Mouse (Mus musculus) MEL (cell line): ENCODE measurements around the gene Ing1. TPM values are rescaled to one million over a fixed set of nuclear protein-coding genes. Genes with fewer than 3 reads are reported as not detected.

Experiments used
- DNase-seq: peaks from one replicate; pipeline ENCODE4 v3.0.0; 2011; ENCODE audit warnings: low read depth, low spot score
- H3K27ac ChIP-seq: 2 replicates; pipeline ENCODE4 v1.5.1; 2012; ENCODE audit warnings: low read depth, mild to moderate bottlenecking, control low read depth, low read length, moderate library complexity; ENCODE audit not compliant: control insufficient read depth
- H3K27me3 ChIP-seq, 2 experiments: fragments of 150-350 bp in 1 of 2; sonication (generic) in 1 of 2; 2 replicates each; pipeline ENCODE4 v1.6.1; 2012; ENCODE audit warnings: low read length in 2 of 2, mild to moderate bottlenecking in 2 of 2, improper control_type of control experiment in 1 of 2, moderate library complexity in 1 of 2; ENCODE audit not compliant: insufficient read depth in 2 of 2, control insufficient read depth in 1 of 2
- H3K36me3 ChIP-seq, 2 experiments: 2 replicates each; pipeline ENCODE4 v1.6.1; 2012 to 2014; ENCODE audit warnings: low read length in 2 of 2, improper control_type of control experiment in 1 of 2, inconsistent platforms in 1 of 2, mild to moderate bottlenecking in 1 of 2; ENCODE audit not compliant: insufficient read depth in 2 of 2, control insufficient read depth in 1 of 2
- H3K4me1 ChIP-seq, 2 experiments: fragments of 150-350 bp in 1 of 2; sonication (generic) in 1 of 2; 2 replicates each; pipeline ENCODE4 v1.6.1; 2012; ENCODE audit warnings: low read length in 2 of 2, improper control_type of control experiment in 1 of 2, mild to moderate bottlenecking in 1 of 2; ENCODE audit not compliant: insufficient read depth in 2 of 2, control insufficient read depth in 1 of 2
- H3K4me3 ChIP-seq, 2 experiments: fragments of 150-350 bp in 1 of 2; sonication (generic) in 1 of 2; 2 replicates each; pipeline ENCODE4 v1.5.1; 2012; ENCODE audit warnings: low read depth in 2 of 2, low read length in 2 of 2, mild to moderate bottlenecking in 2 of 2, moderate library complexity in 2 of 2, control low read depth in 1 of 2, improper control_type of control experiment in 1 of 2; ENCODE audit not compliant: control insufficient read depth in 1 of 2, insufficient read depth in 1 of 2
- H3K79me2 ChIP-seq: 2 replicates; pipeline ENCODE4 v1.6.1; 2012; ENCODE audit warnings: mild to moderate bottlenecking, low read length, moderate library complexity; ENCODE audit not compliant: control insufficient read depth, poor library complexity, insufficient read depth
- H3K9ac ChIP-seq: 2 replicates; pipeline ENCODE4 v1.6.1; 2012; ENCODE audit warnings: low read depth, mild to moderate bottlenecking, control low read depth, low read length, moderate library complexity; ENCODE audit not compliant: control insufficient read depth, poor library complexity, severe bottlenecking
- H3K9me3 ChIP-seq: fragments of 150-350 bp; sonication (generic); replicated peaks from 2 replicates; pipeline ENCODE4 v1.6.1; 2012; ENCODE audit warnings: mild to moderate bottlenecking, low read length, improper control_type of control experiment, moderate library complexity; ENCODE audit not compliant: insufficient read depth
- CHD1 ChIP-seq: IDR thresholded peaks from 2 replicates; pipeline ENCODE4 v1.6.1; 2012; ENCODE audit warnings: low read depth, mild to moderate bottlenecking, inconsistent platforms, low read length, improper control_type of control experiment
- CTCF ChIP-seq, 3 experiments: IDR thresholded peaks in 2 of 3; conservative IDR thresholded peaks in 1 of 3; 2 replicates each; pipeline ENCODE4 v1.5.1; 2011 to 2012; ENCODE audit warnings: low read length in 3 of 3, low read depth in 2 of 3, mild to moderate bottlenecking in 2 of 3, improper control_type of control experiment in 1 of 3, inconsistent platforms in 1 of 3, mixed read lengths in 1 of 3, moderate library complexity in 1 of 3; ENCODE audit not compliant: control insufficient read depth in 1 of 3, insufficient read depth in 1 of 3, poor library complexity in 1 of 3, severe bottlenecking in 1 of 3
- EP300 ChIP-seq, 2 experiments: IDR thresholded peaks; 2 replicates each; pipeline ENCODE4 v1.6.1; 2011; ENCODE audit warnings: improper control_type of control experiment in 2 of 2, low read length in 2 of 2, low read depth in 1 of 2, mild to moderate bottlenecking in 1 of 2
- ETS1 ChIP-seq: IDR thresholded peaks from 2 replicates; pipeline ENCODE4 v1.6.1; 2012; ENCODE audit warnings: low read depth, mild to moderate bottlenecking, inconsistent platforms, low read length, improper control_type of control experiment, moderate library complexity
- GABPA ChIP-seq: IDR thresholded peaks from 2 replicates; pipeline ENCODE4 v1.6.1; 2012; ENCODE audit warnings: low read depth, mild to moderate bottlenecking, inconsistent platforms, low read length, improper control_type of control experiment, moderate library complexity
- GATA1 ChIP-seq: IDR thresholded peaks from 2 replicates; pipeline ENCODE4 v1.6.1; 2011; ENCODE audit warnings: low read depth, low read length, improper control_type of control experiment
- HCFC1 ChIP-seq: IDR thresholded peaks from 2 replicates; pipeline ENCODE4 v1.6.1; 2012; ENCODE audit warnings: low read depth, mild to moderate bottlenecking, inconsistent platforms, low read length, improper control_type of control experiment, moderate library complexity
- KAT2A ChIP-seq: conservative IDR thresholded peaks from 2 replicates; pipeline ENCODE4 v1.6.1; 2012; ENCODE audit warnings: low read depth, low read length, improper control_type of control experiment, inconsistent platforms
- MYB ChIP-seq: IDR thresholded peaks from 2 replicates; pipeline ENCODE4 v1.6.1; 2011; ENCODE audit warnings: mild to moderate bottlenecking, low read depth, low read length, improper control_type of control experiment
- MYC ChIP-seq: IDR thresholded peaks from 2 replicates; pipeline ENCODE4 v1.6.1; 2011; ENCODE audit warnings: low read depth, mild to moderate bottlenecking, low read length, improper control_type of control experiment, moderate library complexity
- NELFE ChIP-seq: IDR thresholded peaks from 2 replicates; pipeline ENCODE4 v1.6.1; 2011; ENCODE audit warnings: low read depth, low read length, improper control_type of control experiment
- NRF1 ChIP-seq: IDR thresholded peaks from 2 replicates; pipeline ENCODE4 v1.6.1; 2014; ENCODE audit warnings: low read depth, mild to moderate bottlenecking, inconsistent platforms, low read length, improper control_type of control experiment, moderate library complexity; ENCODE audit not compliant: poor library complexity, insufficient read depth, severe bottlenecking
- POLR2A ChIP-seq, 2 experiments: IDR thresholded peaks; 2 replicates each; pipeline ENCODE4 v1.6.1; 2011 to 2012; ENCODE audit warnings: low read length in 2 of 2, mild to moderate bottlenecking in 2 of 2, control low read depth in 1 of 2, improper control_type of control experiment in 1 of 2, low read depth in 1 of 2, moderate library complexity in 1 of 2; ENCODE audit not compliant: control insufficient read depth in 1 of 2, insufficient read depth in 1 of 2, poor library complexity in 1 of 2
- POLR2AphosphoS2 ChIP-seq: IDR thresholded peaks from 2 replicates; pipeline ENCODE4 v1.6.1; 2011; ENCODE audit warnings: low read length, improper control_type of control experiment
- POLR2AphosphoS5 ChIP-seq: IDR thresholded peaks from 2 replicates; pipeline ENCODE4 v1.6.1; 2012; ENCODE audit warnings: low read depth, borderline replicate concordance, mild to moderate bottlenecking, inconsistent platforms, low read length, moderate library complexity, mixed read lengths
- SIN3A ChIP-seq: IDR thresholded peaks from 2 replicates; pipeline ENCODE4 v1.6.1; 2012; ENCODE audit warnings: low read length, improper control_type of control experiment, inconsistent platforms
- TBP ChIP-seq: IDR thresholded peaks from 2 replicates; pipeline ENCODE4 v1.8.0; 2011; ENCODE audit warnings: low read depth, low read length, improper control_type of control experiment
- UBTF ChIP-seq: IDR thresholded peaks from 2 replicates; pipeline ENCODE4 v1.6.1; 2012; ENCODE audit warnings: low read depth, mild to moderate bottlenecking, inconsistent platforms, low read length, improper control_type of control experiment, moderate library complexity, borderline replicate concordance; ENCODE audit not compliant: insufficient read depth
- USF2 ChIP-seq, 2 experiments: IDR thresholded peaks; 2 replicates each; pipeline ENCODE4 v1.6.1; 2011 to 2012; ENCODE audit warnings: improper control_type of control experiment in 2 of 2, low read length in 2 of 2, borderline replicate concordance in 1 of 2, inconsistent platforms in 1 of 2, low read depth in 1 of 2, mild to moderate bottlenecking in 1 of 2; ENCODE audit not compliant: insufficient read depth in 1 of 2
- ZC3H11A ChIP-seq: IDR thresholded peaks from 2 replicates; pipeline ENCODE4 v1.6.1; 2012; ENCODE audit warnings: low read depth, mild to moderate bottlenecking, inconsistent platforms, low read length, improper control_type of control experiment
- ZKSCAN1 ChIP-seq: IDR thresholded peaks from 2 replicates; pipeline ENCODE4 v1.6.1; 2012; ENCODE audit warnings: low read depth, mild to moderate bottlenecking, inconsistent platforms, low read length, improper control_type of control experiment, moderate library complexity
- ZMIZ1 ChIP-seq: IDR thresholded peaks from 2 replicates; pipeline ENCODE4 v1.6.1; 2012; ENCODE audit warnings: low read depth, mild to moderate bottlenecking, inconsistent platforms, low read length, improper control_type of control experiment, moderate library complexity
- polyA plus RNA-seq, 2 experiments: library from polyadenylated mRNA; stranded (reverse) in 1 of 2; unstranded in 1 of 2; fragments of >175 nt in 1 of 2; fragments of >200 nt in 1 of 2; gene quantifications; 2 replicates each; pipeline versions ENCODE4 v1.2.1 to v1.2.4; 2012; ENCODE audit warnings: low replicate concordance in 2 of 2, low read depth in 1 of 2; ENCODE audit not compliant: insufficient read length in 2 of 2, insufficient read depth in 1 of 2, missing spikeins in 1 of 2
- total RNA-seq: library from RNA; depleted of rRNA; stranded (reverse); fragments of 300-350 nt; gene quantifications from 2 replicates; pipeline ENCODE4 v1.2.3, GENCODE M21; 2012

Gene Ing1
- total and polyA plus RNA-seq, 3 experiments: 35.9 to 91.0 TPM; not detected in 1

DNA sequence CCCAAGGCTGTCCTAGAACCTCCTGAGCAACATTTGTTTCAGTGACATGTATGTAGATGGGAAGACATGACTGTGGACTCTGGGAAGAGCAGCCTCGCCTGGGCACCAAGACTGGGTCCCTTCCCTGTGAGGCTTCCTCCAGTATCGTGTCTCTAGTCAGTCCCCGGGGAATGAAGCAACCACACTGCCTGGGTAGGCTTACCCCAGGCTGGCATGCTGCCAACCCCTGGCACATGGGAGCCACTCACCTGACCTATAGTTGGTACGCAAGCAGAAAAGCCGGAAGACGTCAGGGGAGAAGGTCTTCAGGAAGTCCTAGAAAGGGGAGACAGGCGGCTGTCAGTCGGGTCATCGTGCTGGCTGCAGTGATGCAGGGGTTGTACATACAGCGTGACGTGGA, 36.7 kb upstream of the Ing1 start:
- no peak for TF ChIP-seq SIN3A
- no peak for TF ChIP-seq USF2 (IDR thresholded peaks at IDR 0.05; ENCODE audit: borderline replicate concordance in 1 of 2, insufficient read depth in 1 of 2, low read depth in 1 of 2, low read length in 2 of 2)
- TF ChIP-seq HCFC1: no peak
- no peak for TF ChIP-seq NRF1
- TF ChIP-seq MYC: no peak
- TF ChIP-seq KAT2A: no peak
- no peak for TF ChIP-seq CTCF (IDR thresholded peaks at IDR 0.05 in 2 of 3, conservative IDR thresholded peaks at IDR 0.05 in 1 of 3; ENCODE audit: control insufficient read depth in 1 of 3, insufficient read depth in 1 of 3, low read depth in 2 of 3, low read length in 3 of 3, poor library complexity in 1 of 3, severe bottlenecking in 1 of 3)
- TF ChIP-seq TBP: no peak
- TF ChIP-seq POLR2AphosphoS5: no peak
- TF ChIP-seq NELFE: no peak
- TF ChIP-seq ZC3H11A: no peak
- TF ChIP-seq EP300 (IDR thresholded peaks at IDR 0.05; ENCODE audit: low read depth in 1 of 2, low read length in 2 of 2): no peak
- TF ChIP-seq ETS1: no peak
- TF ChIP-seq GATA1: no peak
- TF ChIP-seq CHD1: no peak
- TF ChIP-seq GABPA: no peak
- TF ChIP-seq ZMIZ1: no peak
- TF ChIP-seq ZKSCAN1: no peak
- TF ChIP-seq UBTF: no peak
- TF ChIP-seq, all 39 proteins: peak for 0
- Histone ChIP-seq H3K9ac (no peak overlapping the region), H3K4me1 (0 out of 4 replicates have a peak, but pooled peaks cover 0 to 2% of the 10 kb centered on the region in 2 experiments), H3K27me3 (no peaks in the 10 kb centered on the region), H3K9me3 (no peaks in the 10 kb centered on the region), H3K36me3 (peaks cover 0 to 2% of the 10 kb centered on the region in 2 experiments; a peak in 1 of 4 replicates), H3K4me3 (no peak overlapping the region), H3K27ac (no peak overlapping the region), H3K79me2 (no peaks in the 10 kb centered on the region)
- DNase-seq: no peak

- DNase-seq: no peak
- Histone ChIP-seq H3K27me3 (no peaks in the 10 kb centered on the region), H3K9me3 (no peaks in the 10 kb centered on the region), H3K4me1 (no peaks in the 10 kb centered on the region), H3K9ac (no peak overlapping the region), H3K27ac (no peak overlapping the region), H3K4me3 (no peak overlapping the region), H3K36me3 (no peaks in the 10 kb centered on the region; a peak in 1 of 4 replicates), H3K79me2 (no peaks in the 10 kb centered on the region)
- TF ChIP-seq ETS1 (no peak), POLR2AphosphoS5 (no peak), POLR2A (IDR thresholded peaks at IDR 0.05; ENCODE audit: control insufficient read depth in 1 of 2, insufficient read depth in 1 of 2, low read depth in 1 of 2, low read length in 2 of 2, poor library complexity in 1 of 2) (no peak), EP300 (IDR thresholded peaks at IDR 0.05; ENCODE audit: low read depth in 1 of 2, low read length in 2 of 2) (no peak), MYB (no peak), GABPA (no peak), POLR2AphosphoS2 (no peak)
Measured at GRCm38 (mm10) chr8:11523331-11523730, 32.0 kb upstream of the Ing1 start.
